In genomic region chr17:45557998-45558862, GRCm38 (mm10) we compare ENCODE assay signal across 11 mouse cellular contexts. TPM values are rescaled to one million over a fixed set of nuclear protein-coding genes. Genes with fewer than 3 reads are reported as not detected.
A peak's percentile ranks its signal among the peaks of the same experiment; 100 is the strongest.
DNase-seq lines count a peak whose midpoint lies in the region; ATAC-seq and TF ChIP-seq lines count a peak whose summit lies in the region.
"Had no signal": no experiment of that assay in that cellular context is flagged by ENCODE, and none has a peak within 500 bp of the region (broad histone marks: within the 10 kb centered on the region; RNA-seq: fewer than 3 reads in every experiment).

No protein-coding gene starts in this region.

- H3K4me2 ChIP-seq in heart, embryonic 14.5 days (ENCODE audit: low read length): no peak overlapping the region
- peak overlapping the region; percentile 91; the same call in 1 of the 2 replicates for H3K4me2 ChIP-seq in liver, embryonic 15.5 days
- no peak overlapping the region for H3K4me2 ChIP-seq in lung, postnatal 0 days (replicated peaks; ENCODE audit: low read depth, low read length)
- H3K4me2 ChIP-seq: embryonic facial prominence, embryonic 12.5 days; midbrain, embryonic 15.5 days had no signal

- no peak for TF ChIP-seq EP300 in lung, postnatal 0 days (IDR thresholded peaks at IDR 0.05)

- WGBS in heart, embryonic 14.5 days: 68% methylated on average over 16 of the region's 16 CpGs
- 60% methylated on average over 16 of the region's 16 CpGs for WGBS in heart, embryonic 10.5 days
- WGBS in liver, embryonic 15.5 days (ENCODE audit: insufficient replicate concordance): 49% methylated on average over 16 of the region's 16 CpGs
- 56% methylated on average over 16 of the region's 16 CpGs for WGBS in lung, postnatal 0 days

- no peaks in the 10 kb centered on the region for H3K36me3 ChIP-seq in heart, embryonic 14.5 days (ENCODE audit: control insufficient read depth, insufficient read depth, low read length)
- 0 out of 2 replicates have a peak, but pooled peaks cover 7% of the 10 kb centered on the region for H3K36me3 ChIP-seq in heart, embryonic 10.5 days
- no peaks in the 10 kb centered on the region for H3K36me3 ChIP-seq in liver, embryonic 15.5 days (replicated peaks)
- no peaks in the 10 kb centered on the region for H3K36me3 ChIP-seq in lung, postnatal 0 days (ENCODE audit: insufficient read depth, low read length)
- H3K36me3 ChIP-seq: embryonic facial prominence, embryonic 12.5 days; midbrain, embryonic 15.5 days had no signal

- no peak for TF ChIP-seq CTCF in lung, postnatal 0 days (IDR thresholded peaks at IDR 0.05)

- no peak overlapping the region for H3K4me3 ChIP-seq in heart, embryonic 14.5 days (ENCODE audit: control insufficient read depth in 1 of 2, insufficient read depth in 1 of 2, low read depth in 1 of 2, low read length in 2 of 2)
- no peak overlapping the region for H3K4me3 ChIP-seq in heart, embryonic 10.5 days
- H3K4me3 ChIP-seq in liver, embryonic 15.5 days (replicated peaks): no peak overlapping the region
- H3K4me3 ChIP-seq in lung, postnatal 0 days (ENCODE audit: low read depth, low read length): no peak overlapping the region
- H3K4me3 ChIP-seq: embryonic facial prominence, embryonic 12.5 days; heart, adult 2 months; midbrain, embryonic 15.5 days had no signal

- no peak for ATAC-seq in heart, embryonic 14.5 days (ENCODE audit: insufficient number of reproducible peaks, insufficient read depth, low FRiP score, low read depth)
- no peak for ATAC-seq in liver, embryonic 15.5 days (ENCODE audit: insufficient read depth)
- ATAC-seq in lung, postnatal 0 days: no peak
- ATAC-seq: midbrain, embryonic 15.5 days had no signal

- H3K27ac ChIP-seq in heart, embryonic 14.5 days (replicated peaks in 1 of 2; ENCODE audit: control insufficient read depth in 1 of 2, insufficient read depth in 1 of 2, low read depth in 2 of 2, low read length in 2 of 2): no peak overlapping the region
- H3K27ac ChIP-seq in heart, embryonic 10.5 days: no peak overlapping the region
- no peak overlapping the region for H3K27ac ChIP-seq in liver, embryonic 15.5 days (replicated peaks)
- no peak overlapping the region for H3K27ac ChIP-seq in lung, postnatal 0 days (ENCODE audit: low read length)
- H3K27ac ChIP-seq: embryonic facial prominence, embryonic 12.5 days; heart, adult 2 months; midbrain, embryonic 15.5 days had no signal

- no peak for DNase-seq in heart, embryonic 10.5 days (ENCODE audit: low spot score)
- peak; percentile 54 for DNase-seq in 416B (ENCODE audit: low read depth)
- peak; percentile 40 to 53 for DNase-seq in CD8-positive naive resting alpha-beta T cell, adult 2 months (ENCODE audit: low read depth in 2 of 2, low spot score in 2 of 2)
- no peak for DNase-seq in frontal cortex, postnatal 25 days (ENCODE audit: low spot score in 2 of 2)
- no peak for DNase-seq in lung, postnatal 0 days (ENCODE audit: low spot score)
- DNase-seq in layer of hippocampus, adult 9-11 months: no peak

- H3K9ac ChIP-seq in heart, embryonic 14.5 days (ENCODE audit: low read length): 0 out of 2 replicates have a peak overlapping the region, but pooled peaks have one; percentile 12
- H3K9ac ChIP-seq in liver, embryonic 15.5 days: no peak overlapping the region
- no peak overlapping the region for H3K9ac ChIP-seq in lung, postnatal 0 days (replicated peaks; ENCODE audit: low read depth)
- H3K9ac ChIP-seq: midbrain, embryonic 15.5 days had no signal

- peaks cover 15% of the 10 kb centered on the region; the same call in 1 of the 2 replicates for H3K27me3 ChIP-seq in heart, embryonic 14.5 days (ENCODE audit: control insufficient read depth, insufficient read depth, low read length)
- H3K27me3 ChIP-seq in heart, embryonic 10.5 days (ENCODE audit: insufficient read depth, poor library complexity, severe bottlenecking): peaks cover 54% of the 10 kb centered on the region
- H3K27me3 ChIP-seq in liver, embryonic 15.5 days: peaks cover 49% of the 10 kb centered on the region
- no peaks in the 10 kb centered on the region for H3K27me3 ChIP-seq in lung, postnatal 0 days (replicated peaks; ENCODE audit: insufficient read depth, low read length)

- no peaks in the 10 kb centered on the region for H3K9me3 ChIP-seq in heart, embryonic 14.5 days (ENCODE audit: control insufficient read depth, low read length)
- no peaks in the 10 kb centered on the region for H3K9me3 ChIP-seq in heart, embryonic 10.5 days
- no peaks in the 10 kb centered on the region for H3K9me3 ChIP-seq in liver, embryonic 15.5 days (replicated peaks)
- H3K9me3 ChIP-seq in lung, postnatal 0 days (ENCODE audit: low read length): no peaks in the 10 kb centered on the region
- H3K9me3 ChIP-seq: embryonic facial prominence, embryonic 12.5 days; midbrain, embryonic 15.5 days had no signal

- peaks cover 3 to 8% of the 10 kb centered on the region in 2 experiments; a peak in 3 of 4 replicates for H3K4me1 ChIP-seq in heart, embryonic 14.5 days (ENCODE audit: control insufficient read depth in 2 of 2, insufficient read depth in 2 of 2, low read length in 2 of 2)
- H3K4me1 ChIP-seq in heart, embryonic 10.5 days: peaks cover 33% of the 10 kb centered on the region
- peaks cover 34% of the 10 kb centered on the region for H3K4me1 ChIP-seq in liver, embryonic 15.5 days (replicated peaks)
- H3K4me1 ChIP-seq in lung, postnatal 0 days (ENCODE audit: insufficient read depth, low read depth, low read length): peaks cover 9% of the 10 kb centered on the region

RNA-seq across cellular contexts. Expression of gene Nfkbie, which starts 2.7 kb away (rescaled TPM):
- polyA plus RNA-seq in heart, embryonic 14.5 days (2014; fragmentation: Nextera tagmentation; extraction: Ambion mirVana): 2.7 and 2.9 TPM in 2 replicates
- 2.8 and 3.7 TPM in 2 replicates for polyA plus RNA-seq in heart, embryonic 10.5 days (2016; fragmentation: Nextera tagmentation; extraction: Ambion mirVana)
- polyA plus RNA-seq in liver, embryonic 15.5 days (2015; fragmentation: Nextera tagmentation; extraction: Ambion mirVana): 1.2 and 1.6 TPM in 2 replicates
- polyA plus RNA-seq in lung, postnatal 0 days (2015; fragmentation: Nextera tagmentation; extraction: Ambion mirVana): 2.4 and 5.0 TPM in 2 replicates

RNA-seq across cellular contexts. Expression of gene Slc35b2, which starts 5.4 kb away (rescaled TPM):
- 91.3 and 92.4 TPM in 2 replicates for polyA plus RNA-seq in heart, embryonic 14.5 days (2014; fragmentation: Nextera tagmentation; extraction: Ambion mirVana)
- polyA plus RNA-seq in heart, embryonic 10.5 days (2016; fragmentation: Nextera tagmentation; extraction: Ambion mirVana): 107 and 118 TPM in 2 replicates
- polyA plus RNA-seq in liver, embryonic 15.5 days (2015; fragmentation: Nextera tagmentation; extraction: Ambion mirVana): 52.1 and 59.8 TPM in 2 replicates
- polyA plus RNA-seq in lung, postnatal 0 days (2015; fragmentation: Nextera tagmentation; extraction: Ambion mirVana): 84.8 and 85.1 TPM in 2 replicates

RNA-seq across cellular contexts. Expression of gene Tmem151b, which starts 8.8 kb away (rescaled TPM):
- polyA plus RNA-seq in heart, embryonic 14.5 days (2014; fragmentation: Nextera tagmentation; extraction: Ambion mirVana): 0.47 and 0.55 TPM in 2 replicates
- polyA plus RNA-seq in heart, embryonic 10.5 days (2016; fragmentation: Nextera tagmentation; extraction: Ambion mirVana): 0.84 and 1.7 TPM in 2 replicates
- 0.07 and 0.10 TPM in 2 replicates for polyA plus RNA-seq in liver, embryonic 15.5 days (2015; fragmentation: Nextera tagmentation; extraction: Ambion mirVana)
- 0.07 and 0.12 TPM in 2 replicates for polyA plus RNA-seq in lung, postnatal 0 days (2015; fragmentation: Nextera tagmentation; extraction: Ambion mirVana)

RNA-seq across cellular contexts. Expression of gene Hsp90ab1, which starts 14.8 kb away (rescaled TPM):
- 1,215 and 1,233 TPM in 2 replicates for polyA plus RNA-seq in heart, embryonic 14.5 days (2014; fragmentation: Nextera tagmentation; extraction: Ambion mirVana)
- 1,633 and 1,893 TPM in 2 replicates for polyA plus RNA-seq in heart, embryonic 10.5 days (2016; fragmentation: Nextera tagmentation; extraction: Ambion mirVana)
- 577 and 585 TPM in 2 replicates for polyA plus RNA-seq in liver, embryonic 15.5 days (2015; fragmentation: Nextera tagmentation; extraction: Ambion mirVana)
- 607 and 696 TPM in 2 replicates for polyA plus RNA-seq in lung, postnatal 0 days (2015; fragmentation: Nextera tagmentation; extraction: Ambion mirVana)

RNA-seq across cellular contexts. Expression of gene Tcte1, which starts 35.0 kb away (rescaled TPM):
- polyA plus RNA-seq in heart, embryonic 14.5 days (2014; fragmentation: Nextera tagmentation; extraction: Ambion mirVana): 0.28 and 0.39 TPM in 2 replicates
- 0.36 and 0.80 TPM in 2 replicates for polyA plus RNA-seq in heart, embryonic 10.5 days (2016; fragmentation: Nextera tagmentation; extraction: Ambion mirVana)
- 0.05 TPM in 1 of 2 replicates, not detected in the other for polyA plus RNA-seq in liver, embryonic 15.5 days (2015; fragmentation: Nextera tagmentation; extraction: Ambion mirVana)
- polyA plus RNA-seq in lung, postnatal 0 days (2015; fragmentation: Nextera tagmentation; extraction: Ambion mirVana): 2.7 and 2.8 TPM in 2 replicates

Comparison
In these comparisons a context has a peak if more than half of its experiments do, and no peak if none do; other contexts are left out.
1. DNase-seq: peak in 416B (single experiment) and CD8-positive naive resting alpha-beta T cell, adult 2 months (2 of 2); none in heart, embryonic 10.5 days (single experiment), frontal cortex, postnatal 25 days (0 of 2), lung, postnatal 0 days (single experiment) and layer of hippocampus, adult 9-11 months (single experiment).